Mouse (Mus musculus): ENCODE data around the gene Speer4c. TPM values are rescaled to one million over a fixed set of nuclear protein-coding genes. Genes with fewer than 3 reads are reported as not detected.
"Not testable (repeated sequence)": the region's sequence is repeated elsewhere in the genome, so short reads cannot be mapped to it uniquely, and the experiment has no call there.

Gene Speer4c
- 0.10 TPM in 1 of 2 replicates, not detected in the other for polyA plus RNA-seq (2012; rRNA removed)

GRCm38 (mm10) chr5:15714171-15714570, at the start of gene Speer4c:
Gene Speer4c, minus strand, starts transcription at chr5:15714271.
- not testable (repeated sequence) for H3K27ac ChIP-seq (ENCODE audit: control insufficient read depth, insufficient read depth, low read length); H3K4me3 ChIP-seq (ENCODE audit: control insufficient read depth, insufficient read depth, low read length); H3K36me3 ChIP-seq (ENCODE audit: control insufficient read depth, insufficient read depth, low read length); H3K27me3 ChIP-seq (ENCODE audit: control insufficient read depth, insufficient read depth, low read length); DNase-seq; H3K4me1 ChIP-seq (replicated peaks; ENCODE audit: control insufficient read depth, insufficient read depth, low read length)

- TF ChIP-seq POLR2A (IDR thresholded peaks at IDR 0.05; ENCODE audit: control insufficient read depth, extremely low read depth, insufficient read depth, low read length, poor library complexity): no peak
- TF ChIP-seq CTCF (IDR thresholded peaks at IDR 0.05; ENCODE audit: borderline replicate concordance, control insufficient read depth, extremely low read depth, insufficient read depth, low read length, poor library complexity): no peak
- 93% methylated on average over 4 of the region's 4 CpGs for WGBS
- H3K4me1 ChIP-seq (replicated peaks; ENCODE audit: control insufficient read depth, insufficient read depth, low read length): no peaks in the 10 kb centered on the region
Measured at GRCm38 (mm10) chr5:15747478-15748255, 33.6 kb upstream of the Speer4c start.

GRCm38 (mm10) chr5:15734097-15734867, 20.2 kb upstream of the Speer4c start:
- no peak overlapping the region for H3K27ac ChIP-seq (ENCODE audit: control insufficient read depth, insufficient read depth, low read length)
- H3K4me3 ChIP-seq (ENCODE audit: control insufficient read depth, insufficient read depth, low read length): no peak overlapping the region
- H3K27me3 ChIP-seq (ENCODE audit: control insufficient read depth, insufficient read depth, low read length): no peaks in the 10 kb centered on the region
- H3K4me1 ChIP-seq (replicated peaks; ENCODE audit: control insufficient read depth, insufficient read depth, low read length): no peaks in the 10 kb centered on the region
- TF ChIP-seq CTCF (IDR thresholded peaks at IDR 0.05; ENCODE audit: borderline replicate concordance, control insufficient read depth, extremely low read depth, insufficient read depth, low read length, poor library complexity) (no peak), POLR2A (IDR thresholded peaks at IDR 0.05; ENCODE audit: control insufficient read depth, extremely low read depth, insufficient read depth, low read length, poor library complexity) (no peak)
- 73% methylated on average over 3 of the region's 3 CpGs for WGBS
- no peaks in the 10 kb centered on the region for H3K36me3 ChIP-seq (ENCODE audit: control insufficient read depth, insufficient read depth, low read length)
- no peak for DNase-seq

More at GRCm38 (mm10) chr5:15747478-15748255, 33.6 kb upstream of the Speer4c start:
- Histone ChIP-seq H3K4me3 (ENCODE audit: control insufficient read depth, insufficient read depth, low read length) (no peak overlapping the region), H3K27me3 (ENCODE audit: control insufficient read depth, insufficient read depth, low read length) (no peaks in the 10 kb centered on the region), H3K27ac (ENCODE audit: control insufficient read depth, insufficient read depth, low read length) (no peak overlapping the region), H3K36me3 (ENCODE audit: control insufficient read depth, insufficient read depth, low read length) (no peaks in the 10 kb centered on the region)
- no peak for DNase-seq

- WGBS: 24% methylated on average over 5 of the region's 5 CpGs
- H3K27ac ChIP-seq (ENCODE audit: control insufficient read depth, insufficient read depth, low read length); H3K36me3 ChIP-seq (ENCODE audit: control insufficient read depth, insufficient read depth, low read length); H3K27me3 ChIP-seq (ENCODE audit: control insufficient read depth, insufficient read depth, low read length); DNase-seq; H3K4me1 ChIP-seq (replicated peaks; ENCODE audit: control insufficient read depth, insufficient read depth, low read length); H3K4me3 ChIP-seq (ENCODE audit: control insufficient read depth, insufficient read depth, low read length): not testable (repeated sequence)
Measured at GRCm38 (mm10) chr5:15702891-15703290, 11.2 kb downstream of the Speer4c start.

- 35% methylated on average over 2 of the region's 2 CpGs for WGBS
- not testable (repeated sequence) for H3K36me3 ChIP-seq (ENCODE audit: control insufficient read depth, insufficient read depth, low read length); H3K4me1 ChIP-seq (replicated peaks; ENCODE audit: control insufficient read depth, insufficient read depth, low read length); H3K27me3 ChIP-seq (ENCODE audit: control insufficient read depth, insufficient read depth, low read length); H3K4me3 ChIP-seq (ENCODE audit: control insufficient read depth, insufficient read depth, low read length); DNase-seq; H3K27ac ChIP-seq (ENCODE audit: control insufficient read depth, insufficient read depth, low read length)
Measured at GRCm38 (mm10) chr5:15697719-15698118, 16.4 kb downstream of the Speer4c start.

- H3K27me3 ChIP-seq (ENCODE audit: control insufficient read depth, insufficient read depth, low read length): not testable (repeated sequence)
Measured at GRCm38 (mm10) chr5:15691849-15692248, 22.2 kb downstream of the Speer4c start.

GRCm38 (mm10) chr5:15690822-15691221, 23.2 kb downstream of the Speer4c start:
- not testable (repeated sequence) for H3K27me3 ChIP-seq (ENCODE audit: control insufficient read depth, insufficient read depth, low read length); H3K27ac ChIP-seq (ENCODE audit: control insufficient read depth, insufficient read depth, low read length); H3K4me1 ChIP-seq (replicated peaks; ENCODE audit: control insufficient read depth, insufficient read depth, low read length); H3K36me3 ChIP-seq (ENCODE audit: control insufficient read depth, insufficient read depth, low read length); DNase-seq; H3K4me3 ChIP-seq (ENCODE audit: control insufficient read depth, insufficient read depth, low read length)
- 84% methylated on average over 4 of the region's 4 CpGs for WGBS

More at GRCm38 (mm10) chr5:15691849-15692248, 22.2 kb downstream of the Speer4c start:
- not testable (repeated sequence) for DNase-seq; H3K36me3 ChIP-seq (ENCODE audit: control insufficient read depth, insufficient read depth, low read length); H3K27ac ChIP-seq (ENCODE audit: control insufficient read depth, insufficient read depth, low read length); H3K4me3 ChIP-seq (ENCODE audit: control insufficient read depth, insufficient read depth, low read length); H3K4me1 ChIP-seq (replicated peaks; ENCODE audit: control insufficient read depth, insufficient read depth, low read length)
- WGBS: 82% methylated on average over 4 of the region's 4 CpGs

GRCm38 (mm10) chr5:15689659-15690213, 24.3 kb downstream of the Speer4c start:
- H3K36me3 ChIP-seq (ENCODE audit: control insufficient read depth, insufficient read depth, low read length); H3K4me3 ChIP-seq (ENCODE audit: control insufficient read depth, insufficient read depth, low read length); DNase-seq; H3K27me3 ChIP-seq (ENCODE audit: control insufficient read depth, insufficient read depth, low read length); H3K4me1 ChIP-seq (replicated peaks; ENCODE audit: control insufficient read depth, insufficient read depth, low read length); H3K27ac ChIP-seq (ENCODE audit: control insufficient read depth, insufficient read depth, low read length): not testable (repeated sequence)
- WGBS: 84% methylated on average over 6 of the region's 6 CpGs

GRCm38 (mm10) chr5:15688874-15689658, 25.0 kb downstream of the Speer4c start:
- DNase-seq; H3K27me3 ChIP-seq (ENCODE audit: control insufficient read depth, insufficient read depth, low read length); H3K4me3 ChIP-seq (ENCODE audit: control insufficient read depth, insufficient read depth, low read length); H3K36me3 ChIP-seq (ENCODE audit: control insufficient read depth, insufficient read depth, low read length); H3K4me1 ChIP-seq (replicated peaks; ENCODE audit: control insufficient read depth, insufficient read depth, low read length); H3K27ac ChIP-seq (ENCODE audit: control insufficient read depth, insufficient read depth, low read length): not testable (repeated sequence)
- WGBS: 70% methylated on average over 4 of the region's 4 CpGs

All from thymus, adult 2 months (tissue).